Mouse (Mus musculus) stomach, postnatal 0 days (tissue): ENCODE measurements at regions not wholly inside any gene's neighbourhood (a gene's known extent, or its start where the extent isn't known, plus 50 kb on each side); places are given as distances from the start of the nearest gene placed in this dataset.

Source experiments
- CTCF ChIP-seq: IDR thresholded peaks from 2 replicates; pipeline ENCODE4 v1.5.1; 2016; ENCODE audit warnings: antibody characterized with exemption, low read depth, mild to moderate bottlenecking, moderate library complexity
- EP300 ChIP-seq: optimal IDR thresholded peaks from 2 replicates; pipeline ENCODE3; 2016; ENCODE audit warnings: antibody characterized with exemption

DNA sequence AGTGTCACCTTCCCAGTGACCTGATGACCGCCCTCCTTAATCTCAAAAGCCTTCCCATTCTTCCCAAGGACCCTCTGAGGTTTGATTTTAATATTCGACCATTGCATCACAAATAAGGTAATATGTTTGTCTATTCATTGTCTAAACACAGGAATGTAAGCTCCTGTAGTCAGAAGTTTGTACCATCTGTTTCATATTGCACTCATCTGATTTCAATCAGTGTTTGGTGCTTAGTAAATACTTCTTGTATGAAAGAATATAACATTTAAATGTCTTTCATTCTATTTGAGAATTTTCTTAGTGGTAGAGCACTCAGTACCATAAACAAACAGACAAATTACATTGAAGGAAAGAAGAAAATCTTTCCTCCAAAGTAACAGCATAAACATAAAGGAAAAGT is 305.8 kb downstream of the Tfec start:
- TF ChIP-seq CTCF (no peak), EP300 (no peak)
